Mouse (Mus musculus): ENCODE measurements around the gene Tmem132b. TPM values are rescaled to one million over a fixed set of nuclear protein-coding genes. Genes with fewer than 3 reads are reported as not detected.

Gene Tmem132b
- polyA plus RNA-seq, 1 experiment from 2014 or later: 0.42 TPM

- Histone ChIP-seq H3K4me3 (ENCODE audit: low read depth, low read length) (no peak overlapping the region), H3K9ac (ENCODE audit: low read length) (no peak overlapping the region), H3K9me3 (ENCODE audit: control insufficient read depth, low read length) (no peaks in the 10 kb centered on the region), H3K27ac (ENCODE audit: low read depth, low read length) (no peak overlapping the region), H3K27me3 (ENCODE audit: control insufficient read depth, insufficient read depth, low read length) (no peaks in the 10 kb centered on the region), H3K4me2 (no peak overlapping the region), H3K4me1 (ENCODE audit: control insufficient read depth, insufficient read depth, low read length) (no peaks in the 10 kb centered on the region), H3K36me3 (ENCODE audit: control insufficient read depth, insufficient read depth, low read length) (no peaks in the 10 kb centered on the region)
- WGBS: 93% methylated on average over 4 of the region's 4 CpGs
- DNase-seq (ENCODE audit: low spot score, missing footprints) (no peak), ATAC-seq (ENCODE audit: low FRiP score) (no peak)
Measured at GRCm38 (mm10) chr5:125772238-125772637, 240.7 kb downstream of the Tmem132b start.

- H3K9me3 ChIP-seq (ENCODE audit: control insufficient read depth, low read length): no peaks in the 10 kb centered on the region
- no peak for ATAC-seq (ENCODE audit: low FRiP score)
- H3K9ac ChIP-seq (ENCODE audit: low read length): no peak overlapping the region
- H3K4me3 ChIP-seq (ENCODE audit: low read depth, low read length): no peak overlapping the region
- 51% methylated on average over 2 of the region's 2 CpGs for WGBS
- no peak overlapping the region for H3K27ac ChIP-seq (ENCODE audit: low read depth, low read length)
- no peaks in the 10 kb centered on the region for H3K36me3 ChIP-seq (ENCODE audit: control insufficient read depth, insufficient read depth, low read length)
- no peaks in the 10 kb centered on the region for H3K27me3 ChIP-seq (ENCODE audit: control insufficient read depth, insufficient read depth, low read length)
- DNase-seq (ENCODE audit: low spot score, missing footprints): no peak
- no peaks in the 10 kb centered on the region for H3K4me1 ChIP-seq (ENCODE audit: control insufficient read depth, insufficient read depth, low read length)
- H3K4me2 ChIP-seq: no peak overlapping the region
Measured at GRCm38 (mm10) chr5:125772756-125773155, 241.2 kb downstream of the Tmem132b start.

- no peak overlapping the region for H3K9ac ChIP-seq (ENCODE audit: low read length)
- ATAC-seq (ENCODE audit: low FRiP score) (no peak), DNase-seq (ENCODE audit: low spot score, missing footprints) (no peak)
- H3K4me1 ChIP-seq (ENCODE audit: control insufficient read depth, insufficient read depth, low read length): no peaks in the 10 kb centered on the region
- H3K27ac ChIP-seq (ENCODE audit: low read depth, low read length): no peak overlapping the region
- H3K36me3 ChIP-seq (ENCODE audit: control insufficient read depth, insufficient read depth, low read length): no peaks in the 10 kb centered on the region
- no peak overlapping the region for H3K4me2 ChIP-seq
- H3K4me3 ChIP-seq (ENCODE audit: low read depth, low read length): no peak overlapping the region
- no peaks in the 10 kb centered on the region for H3K27me3 ChIP-seq (ENCODE audit: control insufficient read depth, insufficient read depth, low read length)
- WGBS: 94% methylated on average over 1 of the region's 1 CpGs
- peaks cover 3% of the 10 kb centered on the region for H3K9me3 ChIP-seq (ENCODE audit: control insufficient read depth, low read length)
Measured at GRCm38 (mm10) chr5:125780332-125780731, 248.8 kb downstream of the Tmem132b start.

- no peaks in the 10 kb centered on the region for H3K36me3 ChIP-seq (ENCODE audit: control insufficient read depth, insufficient read depth, low read length)
- no peak for ATAC-seq (ENCODE audit: low FRiP score)
- no peaks in the 10 kb centered on the region for H3K27me3 ChIP-seq (ENCODE audit: control insufficient read depth, insufficient read depth, low read length)
- no peaks in the 10 kb centered on the region for H3K9me3 ChIP-seq (ENCODE audit: control insufficient read depth, low read length)
- H3K27ac ChIP-seq (ENCODE audit: low read depth, low read length): no peak overlapping the region
- 96% methylated on average over 1 of the region's 1 CpGs for WGBS
- no peak for DNase-seq (ENCODE audit: low spot score, missing footprints)
- H3K4me3 ChIP-seq (ENCODE audit: low read depth, low read length): no peak overlapping the region
- H3K4me1 ChIP-seq (ENCODE audit: control insufficient read depth, insufficient read depth, low read length): no peaks in the 10 kb centered on the region
- no peak overlapping the region for H3K9ac ChIP-seq (ENCODE audit: low read length)
- H3K4me2 ChIP-seq: no peak overlapping the region
Measured at GRCm38 (mm10) chr5:125792643-125793042, 261.1 kb downstream of the Tmem132b start.

- WGBS: 48% methylated on average over 1 of the region's 1 CpGs
- H3K9ac ChIP-seq (ENCODE audit: low read length): no peak overlapping the region
- ATAC-seq (ENCODE audit: low FRiP score) (no peak), DNase-seq (ENCODE audit: low spot score, missing footprints) (no peak)
- no peak overlapping the region for H3K4me2 ChIP-seq
- no peaks in the 10 kb centered on the region for H3K36me3 ChIP-seq (ENCODE audit: control insufficient read depth, insufficient read depth, low read length)
- H3K27ac ChIP-seq (ENCODE audit: low read depth, low read length): no peak overlapping the region
- H3K4me1 ChIP-seq (ENCODE audit: control insufficient read depth, insufficient read depth, low read length): no peaks in the 10 kb centered on the region
- no peak overlapping the region for H3K4me3 ChIP-seq (ENCODE audit: low read depth, low read length)
- H3K27me3 ChIP-seq (ENCODE audit: control insufficient read depth, insufficient read depth, low read length): no peaks in the 10 kb centered on the region
- no peaks in the 10 kb centered on the region for H3K9me3 ChIP-seq (ENCODE audit: control insufficient read depth, low read length)
Measured at GRCm38 (mm10) chr5:125794318-125794717, 262.7 kb downstream of the Tmem132b start.

GRCm38 (mm10) chr5:125799622-125800021 is 268.0 kb downstream of the Tmem132b start:
- no peaks in the 10 kb centered on the region for H3K9me3 ChIP-seq (ENCODE audit: control insufficient read depth, low read length)
- H3K4me3 ChIP-seq (ENCODE audit: low read depth, low read length): no peak overlapping the region
- no peak overlapping the region for H3K27ac ChIP-seq (ENCODE audit: low read depth, low read length)
- H3K4me2 ChIP-seq: peak overlapping the region; percentile 29
- H3K4me1 ChIP-seq (ENCODE audit: control insufficient read depth, insufficient read depth, low read length): 0 out of 2 replicates have a peak, but pooled peaks cover 2% of the 10 kb centered on the region
- no peak overlapping the region for H3K9ac ChIP-seq (ENCODE audit: low read length)
- no peaks in the 10 kb centered on the region for H3K27me3 ChIP-seq (ENCODE audit: control insufficient read depth, insufficient read depth, low read length)
- WGBS: 20% methylated on average over 4 of the region's 5 CpGs
- H3K36me3 ChIP-seq (ENCODE audit: control insufficient read depth, insufficient read depth, low read length): no peaks in the 10 kb centered on the region
- ATAC-seq (ENCODE audit: low FRiP score) (peak; percentile 66), DNase-seq (ENCODE audit: low spot score, missing footprints) (no peak)

GRCm38 (mm10) chr5:125800025-125800424 is 268.5 kb downstream of the Tmem132b start:
- Histone ChIP-seq H3K4me3 (ENCODE audit: low read depth, low read length) (no peak overlapping the region), H3K27me3 (ENCODE audit: control insufficient read depth, insufficient read depth, low read length) (no peaks in the 10 kb centered on the region), H3K27ac (ENCODE audit: low read depth, low read length) (no peak overlapping the region), H3K36me3 (ENCODE audit: control insufficient read depth, insufficient read depth, low read length) (no peaks in the 10 kb centered on the region), H3K9me3 (ENCODE audit: control insufficient read depth, low read length) (no peaks in the 10 kb centered on the region), H3K4me2 (peak overlapping the region; percentile 29), H3K4me1 (ENCODE audit: control insufficient read depth, insufficient read depth, low read length) (0 out of 2 replicates have a peak, but pooled peaks cover 2% of the 10 kb centered on the region), H3K9ac (ENCODE audit: low read length) (no peak overlapping the region)
- WGBS: 10% methylated on average over 11 of the region's 11 CpGs
- peak; percentile 87 for DNase-seq (ENCODE audit: low spot score, missing footprints)
- ATAC-seq (ENCODE audit: low FRiP score): peak; percentile 74

GRCm38 (mm10) chr5:125802801-125803200 is 271.2 kb downstream of the Tmem132b start:
- Histone ChIP-seq H3K9me3 (ENCODE audit: control insufficient read depth, low read length) (no peaks in the 10 kb centered on the region), H3K36me3 (ENCODE audit: control insufficient read depth, insufficient read depth, low read length) (no peaks in the 10 kb centered on the region), H3K4me1 (ENCODE audit: control insufficient read depth, insufficient read depth, low read length) (0 out of 2 replicates have a peak, but pooled peaks cover 2% of the 10 kb centered on the region), H3K4me2 (no peak overlapping the region), H3K4me3 (ENCODE audit: low read depth, low read length) (no peak overlapping the region), H3K9ac (ENCODE audit: low read length) (no peak overlapping the region), H3K27me3 (ENCODE audit: control insufficient read depth, insufficient read depth, low read length) (no peaks in the 10 kb centered on the region), H3K27ac (ENCODE audit: low read depth, low read length) (no peak overlapping the region)
- no peak for DNase-seq (ENCODE audit: low spot score, missing footprints)
- no peak for ATAC-seq (ENCODE audit: low FRiP score)
- WGBS: 68% methylated on average over 7 of the region's 7 CpGs

- Histone ChIP-seq H3K36me3 (ENCODE audit: control insufficient read depth, insufficient read depth, low read length) (no peaks in the 10 kb centered on the region), H3K4me1 (ENCODE audit: control insufficient read depth, insufficient read depth, low read length) (0 out of 2 replicates have a peak, but pooled peaks cover 2% of the 10 kb centered on the region), H3K4me3 (ENCODE audit: low read depth, low read length) (no peak overlapping the region), H3K9ac (ENCODE audit: low read length) (no peak overlapping the region), H3K27ac (ENCODE audit: low read depth, low read length) (no peak overlapping the region), H3K9me3 (ENCODE audit: control insufficient read depth, low read length) (no peaks in the 10 kb centered on the region), H3K4me2 (no peak overlapping the region), H3K27me3 (ENCODE audit: control insufficient read depth, insufficient read depth, low read length) (no peaks in the 10 kb centered on the region)
- 69% methylated on average over 5 of the region's 5 CpGs for WGBS
- DNase-seq (ENCODE audit: low spot score, missing footprints): no peak
- no peak for ATAC-seq (ENCODE audit: low FRiP score)
Measured at GRCm38 (mm10) chr5:125805327-125805726, 273.8 kb downstream of the Tmem132b start.

Data from midbrain, embryonic 11.5 days (tissue).